Mouse (Mus musculus) embryonic facial prominence, embryonic 13.5 days (tissue): ENCODE data around the gene Tctn3. TPM values are rescaled to one million over a fixed set of nuclear protein-coding genes. Genes with fewer than 3 reads are reported as not detected.

Experiments
- ATAC-seq: fragments of 200-750 bp; cut with Nextera tagmentation; 2 replicates; pipeline ENCODE4 v1.8.0; 2017; ENCODE audit warnings: low read depth; ENCODE audit not compliant: insufficient number of reproducible peaks, insufficient read depth, low FRiP score, low TSS enrichment
- H3K27ac ChIP-seq: fragments of 300-500 bp; sonication (generic); 2 replicates; pipeline ENCODE4 v1.5.1; 2015; ENCODE audit warnings: moderate library complexity, mild to moderate bottlenecking, inconsistent platforms
- H3K27me3 ChIP-seq: fragments of 300-500 bp; sonication (generic); 2 replicates; pipeline ENCODE4 v1.6.1; 2015; ENCODE audit warnings: mild to moderate bottlenecking, inconsistent platforms
- H3K36me3 ChIP-seq: fragments of 300-500 bp; sonication (generic); 2 replicates; pipeline ENCODE4 v1.6.1; 2015; ENCODE audit warnings: mild to moderate bottlenecking, inconsistent platforms
- H3K4me1 ChIP-seq: fragments of 300-500 bp; sonication (generic); 2 replicates; pipeline ENCODE4 v1.6.1; 2015; ENCODE audit warnings: inconsistent platforms
- H3K4me2 ChIP-seq: fragments of 300-500 bp; sonication (generic); 2 replicates; pipeline ENCODE4 v1.6.1; 2015; ENCODE audit warnings: moderate library complexity, mild to moderate bottlenecking, inconsistent platforms
- H3K4me3 ChIP-seq: fragments of 300-500 bp; sonication (generic); 2 replicates; pipeline ENCODE4 v1.5.1; 2015; ENCODE audit warnings: mild to moderate bottlenecking, inconsistent platforms
- H3K9ac ChIP-seq: fragments of 300-500 bp; sonication (generic); 2 replicates; pipeline ENCODE4 v1.6.1; 2015; ENCODE audit warnings: mild to moderate bottlenecking, inconsistent platforms
- H3K9me3 ChIP-seq: fragments of 300-500 bp; sonication (generic); 2 replicates; pipeline ENCODE4 v1.6.1; 2016; ENCODE audit warnings: inconsistent platforms
- WGBS: fragments of 180-500 bp; shearing (Covaris S2); methylation state at CpG from one replicate; pipeline ENCODE4 v1.1.7; 2015; ENCODE audit warnings: mixed read lengths; 5-methylcytosine and 5-hydroxymethylcytosine counted together
- polyA plus RNA-seq: library from polyadenylated mRNA; unstranded; fragments of >200 nt; fragmentation: Nextera tagmentation; extraction: Ambion mirVana; gene quantifications from 2 replicates; pipeline ENCODE4 v1.2.1, GENCODE M21; 2015

The Tctn3 gene
- polyA plus RNA-seq = 14.8 and 17.0 TPM in 2 replicates

GRCm38 (mm10) chr19:40611830-40612506 is at the start of gene Tctn3, which contains the start of gene Entpd1:
Tctn3 (minus strand) TSS chr19:40612233.
Entpd1 (plus strand) TSS chr19:40612366.
- Histone ChIP-seq H3K36me3 (peaks cover 21% of the 10 kb centered on the region), H3K4me1 (peaks cover 7% of the 10 kb centered on the region), H3K9ac (peak within 1 kb of the TSS; percentile 78), H3K4me3 (peak within 1 kb of the TSS; percentile 84), H3K4me2 (peak within 1 kb of the TSS; percentile 85), H3K27me3 (no peaks in the 10 kb centered on the region), H3K27ac (no peak within 1 kb of the TSS), H3K9me3 (no peaks in the 10 kb centered on the region)
- under 1% methylated on average over 45 of the region's 45 CpGs for WGBS
- ATAC-seq = peak; percentile 100

- H3K27ac ChIP-seq = no peak overlapping the region
- H3K27me3 ChIP-seq = peaks cover 9% of the 10 kb centered on the region; the same call in 1 of the 2 replicates
- no peaks in the 10 kb centered on the region for H3K36me3 ChIP-seq
- H3K4me3 ChIP-seq = peak overlapping the region; percentile 36; the same call in 1 of the 2 replicates
- no peak overlapping the region for H3K9ac ChIP-seq
- no peaks in the 10 kb centered on the region for H3K9me3 ChIP-seq
- H3K4me1 ChIP-seq = peaks cover 37% of the 10 kb centered on the region
- WGBS = 87% methylated on average over 2 of the region's 2 CpGs
- peak overlapping the region; percentile 62 for H3K4me2 ChIP-seq
- ATAC-seq = no peak
Measured at GRCm38 (mm10) chr19:40661108-40661507, 49.1 kb upstream of the Tctn3 start.

DNA sequence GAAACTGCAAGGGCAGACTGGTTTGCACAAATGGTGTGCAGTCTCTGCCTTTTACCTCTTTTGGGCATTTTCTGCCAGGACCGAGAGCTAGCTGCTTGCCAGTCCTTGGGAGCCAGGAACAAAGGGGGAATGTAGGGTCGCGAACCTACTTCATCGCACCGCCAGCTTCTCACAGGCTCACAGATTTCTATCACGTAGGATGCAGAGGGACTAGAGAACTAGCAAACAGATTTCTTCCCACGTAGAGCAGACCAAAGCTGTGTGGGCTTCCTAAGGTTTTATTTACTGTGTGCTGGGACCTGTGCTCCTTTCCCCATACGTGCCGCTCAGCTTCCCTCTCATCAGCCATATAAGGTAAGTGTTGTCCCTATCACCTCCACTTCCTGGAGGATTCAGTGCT is 48.5 kb upstream of the Tctn3 start:
- peak overlapping the region; percentile 64 for H3K9ac ChIP-seq
- H3K27me3 ChIP-seq = peaks cover 9% of the 10 kb centered on the region; the same call in 1 of the 2 replicates
- peak overlapping the region; percentile 73 for H3K27ac ChIP-seq
- H3K4me3 ChIP-seq = peak overlapping the region; percentile 36
- 20% methylated on average over 9 of the region's 9 CpGs for WGBS
- no peaks in the 10 kb centered on the region for H3K36me3 ChIP-seq
- ATAC-seq = no peak
- peak overlapping the region; percentile 62 for H3K4me2 ChIP-seq
- no peaks in the 10 kb centered on the region for H3K9me3 ChIP-seq
- peaks cover 37% of the 10 kb centered on the region for H3K4me1 ChIP-seq

DNA sequence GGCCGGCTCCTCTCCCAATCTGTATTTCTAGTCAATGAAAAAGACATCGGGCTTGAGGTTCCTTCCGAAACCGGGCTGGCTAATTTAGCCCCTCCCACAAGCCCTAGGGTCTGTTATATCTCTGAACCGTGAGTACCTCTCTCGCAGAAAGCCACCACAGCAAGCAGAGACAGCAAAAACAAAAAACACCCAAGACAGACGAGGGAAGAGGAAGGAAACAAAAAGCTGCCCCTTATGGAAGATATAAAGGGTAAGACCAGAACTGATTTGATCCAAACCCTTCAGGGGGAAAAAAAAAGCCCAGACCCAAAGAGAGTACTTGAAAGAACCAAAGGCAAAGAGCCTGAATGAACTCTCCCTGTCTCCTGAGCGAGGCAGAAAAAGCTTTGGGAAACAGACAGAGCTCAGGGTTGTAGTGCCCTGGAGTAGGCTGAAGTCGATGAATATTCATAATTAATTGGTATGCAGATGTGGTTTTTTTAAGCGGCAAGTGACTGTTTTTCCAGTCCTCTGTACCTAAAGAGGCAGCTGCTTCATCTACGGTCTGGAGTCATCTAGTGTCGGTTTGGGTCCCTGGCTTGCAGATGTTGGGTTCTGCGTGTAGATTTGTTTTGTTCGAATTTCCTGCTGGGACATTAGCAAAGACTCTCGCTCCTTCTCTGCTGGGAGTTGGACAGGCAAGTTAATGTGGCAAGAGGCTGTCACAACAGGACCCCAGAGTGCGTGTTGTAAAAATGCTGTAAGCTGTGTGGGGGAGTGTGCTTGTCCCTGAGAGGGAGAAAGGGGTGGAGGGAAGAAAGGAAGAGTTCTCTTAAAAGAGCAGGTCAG is 47.8 kb upstream of the Tctn3 start:
- peak overlapping the region; percentile 62 for H3K4me2 ChIP-seq
- peak overlapping the region; percentile 64 for H3K9ac ChIP-seq
- no peak for ATAC-seq
- peaks cover 37% of the 10 kb centered on the region for H3K4me1 ChIP-seq
- peak overlapping the region; percentile 36 for H3K4me3 ChIP-seq
- no peaks in the 10 kb centered on the region for H3K36me3 ChIP-seq
- H3K27ac ChIP-seq = peak overlapping the region; percentile 73
- WGBS = 1% methylated on average over 16 of the region's 16 CpGs
- H3K27me3 ChIP-seq = peaks cover 9% of the 10 kb centered on the region; the same call in 1 of the 2 replicates
- H3K9me3 ChIP-seq = no peaks in the 10 kb centered on the region

DNA sequence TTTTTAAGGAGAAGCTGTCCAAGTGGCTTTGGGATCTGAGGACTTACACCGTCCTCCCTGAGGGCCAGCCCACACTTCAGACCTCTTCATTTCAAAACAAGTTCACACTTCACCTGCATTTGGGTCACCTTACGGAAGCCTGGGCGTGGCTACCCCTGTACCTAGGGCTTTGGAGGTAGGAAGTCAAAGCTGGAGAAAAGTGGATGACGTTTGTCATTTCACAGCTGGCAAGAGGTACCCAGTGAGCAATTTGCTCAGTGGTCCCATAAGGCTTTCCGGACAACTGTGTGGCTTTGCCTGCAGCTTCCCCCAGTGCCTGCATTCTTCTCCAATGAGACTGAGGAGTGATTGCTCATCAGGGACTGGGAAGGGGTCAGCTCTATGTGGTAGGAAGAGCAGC is 46.9 kb upstream of the Tctn3 start:
- ATAC-seq = no peak
- Histone ChIP-seq H3K9ac (no peak overlapping the region), H3K27ac (no peak overlapping the region), H3K27me3 (peaks cover 9% of the 10 kb centered on the region; the same call in 1 of the 2 replicates), H3K4me1 (peaks cover 35% of the 10 kb centered on the region), H3K36me3 (no peaks in the 10 kb centered on the region), H3K4me2 (peak overlapping the region; percentile 62), H3K9me3 (no peaks in the 10 kb centered on the region), H3K4me3 (no peak overlapping the region; the same call in 1 of the 2 replicates)
- WGBS = 43% methylated on average over 5 of the region's 5 CpGs

- no peak overlapping the region for H3K27ac ChIP-seq
- no peaks in the 10 kb centered on the region for H3K36me3 ChIP-seq
- no peak for ATAC-seq
- 59% methylated on average over 6 of the region's 6 CpGs for WGBS
- H3K4me2 ChIP-seq = no peak overlapping the region
- H3K27me3 ChIP-seq = peaks cover 9% of the 10 kb centered on the region; the same call in 1 of the 2 replicates
- no peaks in the 10 kb centered on the region for H3K9me3 ChIP-seq
- H3K4me3 ChIP-seq = no peak overlapping the region
- H3K4me1 ChIP-seq = peaks cover 29% of the 10 kb centered on the region
- no peak overlapping the region for H3K9ac ChIP-seq
Measured at GRCm38 (mm10) chr19:40658281-40658680, 46.2 kb upstream of the Tctn3 start.

DNA sequence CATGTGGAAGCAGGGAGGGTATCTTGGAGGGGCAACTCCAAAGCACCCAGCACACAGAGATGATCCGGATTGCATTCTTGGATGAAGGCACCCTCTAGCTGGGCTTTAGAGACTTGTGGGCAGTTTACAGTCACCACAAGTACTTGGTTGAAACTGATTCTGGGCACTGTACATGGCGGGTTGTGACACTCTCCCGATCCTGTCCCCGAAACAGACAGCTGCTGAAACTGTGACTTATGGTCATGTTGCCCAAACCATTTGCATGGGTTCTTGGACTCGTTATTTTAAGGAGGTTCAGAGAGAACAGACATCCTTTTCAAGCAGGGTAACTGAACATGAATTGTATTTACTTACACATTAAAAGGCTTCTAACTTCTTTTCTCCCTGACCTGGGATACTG is 44.2 kb upstream of the Tctn3 start:
- Histone ChIP-seq H3K27ac (no peak overlapping the region), H3K9ac (no peak overlapping the region), H3K9me3 (no peaks in the 10 kb centered on the region), H3K4me3 (no peak overlapping the region), H3K27me3 (peaks cover 8% of the 10 kb centered on the region; the same call in 1 of the 2 replicates), H3K4me2 (no peak overlapping the region), H3K36me3 (no peaks in the 10 kb centered on the region), H3K4me1 (peaks cover 20% of the 10 kb centered on the region)
- 81% methylated on average over 5 of the region's 5 CpGs for WGBS
- ATAC-seq = no peak

DNA sequence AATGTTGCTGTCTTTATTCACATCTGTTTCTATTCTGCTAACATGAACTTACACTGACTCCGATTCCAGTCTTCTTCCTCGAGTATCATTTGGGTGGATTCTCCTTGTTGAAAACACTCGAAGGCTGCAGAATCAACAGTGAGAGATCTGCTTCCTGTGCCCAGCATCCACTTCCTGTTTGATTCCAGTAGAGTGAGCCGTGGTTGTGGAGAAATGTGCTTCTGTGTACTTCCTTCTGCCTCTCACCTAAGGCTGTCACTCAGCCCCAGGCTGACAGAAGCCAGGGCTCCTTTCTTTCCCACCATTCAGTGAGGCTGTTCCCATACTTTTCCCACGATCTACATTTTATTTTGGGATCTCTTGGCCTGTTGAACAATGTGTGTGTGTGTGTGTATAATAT is 38.1 kb upstream of the Tctn3 start:
- Histone ChIP-seq H3K9me3 (no peaks in the 10 kb centered on the region), H3K4me2 (no peak overlapping the region), H3K27me3 (no peaks in the 10 kb centered on the region), H3K4me3 (no peak overlapping the region), H3K36me3 (no peaks in the 10 kb centered on the region), H3K27ac (no peak overlapping the region), H3K9ac (no peak overlapping the region), H3K4me1 (peaks cover 22% of the 10 kb centered on the region)
- ATAC-seq = no peak
- 54% methylated on average over 5 of the region's 5 CpGs for WGBS

GRCm38 (mm10) chr19:40647319-40648158 is 35.5 kb upstream of the Tctn3 start:
- H3K9ac ChIP-seq = no peak overlapping the region
- H3K36me3 ChIP-seq = no peaks in the 10 kb centered on the region
- H3K4me2 ChIP-seq = no peak overlapping the region
- no peaks in the 10 kb centered on the region for H3K27me3 ChIP-seq
- H3K4me3 ChIP-seq = no peak overlapping the region
- WGBS = 55% methylated on average over 9 of the region's 9 CpGs
- peaks cover 22% of the 10 kb centered on the region for H3K4me1 ChIP-seq
- no peaks in the 10 kb centered on the region for H3K9me3 ChIP-seq
- no peak for ATAC-seq
- H3K27ac ChIP-seq = peak overlapping the region; percentile 60

- no peaks in the 10 kb centered on the region for H3K36me3 ChIP-seq
- no peak overlapping the region for H3K9ac ChIP-seq
- H3K27me3 ChIP-seq = no peaks in the 10 kb centered on the region
- no peaks in the 10 kb centered on the region for H3K9me3 ChIP-seq
- 0 out of 2 replicates have a peak overlapping the region, but pooled peaks have one; percentile 0 for H3K27ac ChIP-seq
- 27% methylated on average over 6 of the region's 6 CpGs for WGBS
- no peak overlapping the region for H3K4me3 ChIP-seq
- H3K4me2 ChIP-seq = no peak overlapping the region
- peaks cover 22% of the 10 kb centered on the region for H3K4me1 ChIP-seq
- no peak for ATAC-seq
Measured at GRCm38 (mm10) chr19:40646379-40646778, 34.3 kb upstream of the Tctn3 start.

- no peaks in the 10 kb centered on the region for H3K36me3 ChIP-seq
- no peak for ATAC-seq
- no peak overlapping the region for H3K9ac ChIP-seq
- no peak overlapping the region for H3K27ac ChIP-seq
- no peaks in the 10 kb centered on the region for H3K27me3 ChIP-seq
- 84% methylated on average over 1 of the region's 1 CpGs for WGBS
- H3K4me1 ChIP-seq = peaks cover 15% of the 10 kb centered on the region
- no peaks in the 10 kb centered on the region for H3K9me3 ChIP-seq
- H3K4me2 ChIP-seq = no peak overlapping the region
- H3K4me3 ChIP-seq = no peak overlapping the region
Measured at GRCm38 (mm10) chr19:40643846-40644245, 31.8 kb upstream of the Tctn3 start.
